Mouse (Mus musculus): ENCODE data around the gene Tmem164. TPM values are rescaled to one million over a fixed set of nuclear protein-coding genes. Genes with fewer than 3 reads are reported as not detected.

Gene Tmem164
- total and polyA plus RNA-seq, 3 experiments = 41.1 to 110 (median 64.3) TPM

- no peaks in the 10 kb centered on the region for H3K9me3 ChIP-seq (replicated peaks)
- DNase-seq (ENCODE audit: low spot score) = no peak
- no peak overlapping the region for H3K4me3 ChIP-seq (ENCODE audit: low read depth, low read length)
- TF ChIP-seq TAL1 (conservative IDR thresholded peaks at IDR 0.05; ENCODE audit: low read depth, low read length) (no peak), POLR2AphosphoS5 (IDR thresholded peaks at IDR 0.05; ENCODE audit: insufficient replicate concordance, low read depth, low read length) (no peak), CTCF (IDR thresholded peaks at IDR 0.05; ENCODE audit: low read depth, low read length) (no peak)
- no peaks in the 10 kb centered on the region for H3K27me3 ChIP-seq (ENCODE audit: insufficient read depth, low read length)
- H3K4me1 ChIP-seq (ENCODE audit: insufficient read depth, low read depth, low read length) = peaks cover 12% of the 10 kb centered on the region
- H3K36me3 ChIP-seq (replicated peaks) = peaks cover 72% of the 10 kb centered on the region
- no peak for ATAC-seq (ENCODE audit: extremely low read depth, insufficient number of reproducible peaks, low FRiP score, poor library complexity, severe bottlenecking)
Observed at GRCm38 (mm10) chrX:142737719-142738118, 56.5 kb downstream of the Tmem164 start.

DNA sequence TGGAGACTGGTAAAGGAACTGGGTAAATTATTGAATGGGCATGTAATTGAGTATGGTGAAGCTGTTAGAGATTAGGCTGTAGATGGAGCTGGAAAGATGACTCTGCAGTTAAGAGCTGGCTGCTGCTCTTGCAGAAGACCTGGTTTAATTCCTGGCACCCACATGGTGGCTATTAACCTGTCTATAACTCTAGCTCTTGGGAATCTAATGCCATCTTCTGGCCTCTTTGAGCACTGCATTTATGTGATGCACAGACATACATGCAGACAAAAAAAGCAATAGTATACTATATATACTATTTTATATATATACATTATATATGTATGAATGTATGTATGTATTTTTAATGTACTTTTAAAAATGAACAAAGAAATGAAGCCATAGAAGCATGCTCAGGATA lies 66.2 kb downstream of the Tmem164 start:
- H3K4me3 ChIP-seq (ENCODE audit: low read depth, low read length) = no peak overlapping the region
- no peaks in the 10 kb centered on the region for H3K9me3 ChIP-seq (replicated peaks)
- ATAC-seq (ENCODE audit: extremely low read depth, insufficient number of reproducible peaks, low FRiP score, poor library complexity, severe bottlenecking) (no peak), DNase-seq (ENCODE audit: low spot score) (no peak)
- H3K36me3 ChIP-seq (replicated peaks) = peaks cover 57% of the 10 kb centered on the region
- TF ChIP-seq POLR2AphosphoS5 (IDR thresholded peaks at IDR 0.05; ENCODE audit: insufficient replicate concordance, low read depth, low read length) (no peak), GATA1 (IDR thresholded peaks at IDR 0.05; ENCODE audit: borderline replicate concordance, low read length) (no peak), GATA2 (IDR thresholded peaks at IDR 0.05; ENCODE audit: borderline replicate concordance, low read depth, low read length) (no peak), CTCF (IDR thresholded peaks at IDR 0.05; ENCODE audit: low read depth, low read length) (no peak), TAL1 (conservative IDR thresholded peaks at IDR 0.05; ENCODE audit: low read depth, low read length) (no peak)
- H3K4me1 ChIP-seq (ENCODE audit: insufficient read depth, low read depth, low read length) = no peaks in the 10 kb centered on the region
- H3K27me3 ChIP-seq (ENCODE audit: insufficient read depth, low read length) = no peaks in the 10 kb centered on the region

DNA sequence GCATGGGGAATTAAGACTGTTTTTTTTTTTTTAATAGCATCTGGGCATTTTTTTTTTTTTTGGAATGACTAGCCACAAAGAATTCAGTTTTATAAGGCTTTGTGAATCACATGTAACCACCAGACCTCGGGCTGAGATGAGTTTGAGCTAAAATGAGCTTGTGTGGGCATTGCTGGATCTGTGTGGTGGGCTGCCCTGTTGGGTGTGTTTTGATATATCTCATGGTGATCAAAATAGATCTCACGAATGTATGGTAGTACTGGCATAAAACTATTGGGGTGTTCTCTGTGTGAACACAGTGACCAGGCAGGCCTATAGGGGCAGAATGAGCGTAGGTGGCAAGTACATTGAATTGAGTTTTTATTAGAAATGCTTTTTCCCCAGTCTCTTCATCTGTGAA lies 67.4 kb downstream of the Tmem164 start:
- TF ChIP-seq GATA2 (IDR thresholded peaks at IDR 0.05; ENCODE audit: borderline replicate concordance, low read depth, low read length) (no peak), POLR2AphosphoS5 (IDR thresholded peaks at IDR 0.05; ENCODE audit: insufficient replicate concordance, low read depth, low read length) (no peak), TAL1 (conservative IDR thresholded peaks at IDR 0.05; ENCODE audit: low read depth, low read length) (no peak), CTCF (IDR thresholded peaks at IDR 0.05; ENCODE audit: low read depth, low read length) (no peak), GATA1 (IDR thresholded peaks at IDR 0.05; ENCODE audit: borderline replicate concordance, low read length) (no peak)
- no peak for DNase-seq (ENCODE audit: low spot score)
- Histone ChIP-seq H3K9me3 (replicated peaks) (no peaks in the 10 kb centered on the region), H3K36me3 (replicated peaks) (peaks cover 56% of the 10 kb centered on the region), H3K4me3 (ENCODE audit: low read depth, low read length) (no peak overlapping the region), H3K4me1 (ENCODE audit: insufficient read depth, low read depth, low read length) (no peaks in the 10 kb centered on the region), H3K27me3 (ENCODE audit: insufficient read depth, low read length) (no peaks in the 10 kb centered on the region)
- ATAC-seq (ENCODE audit: extremely low read depth, insufficient number of reproducible peaks, low FRiP score, poor library complexity, severe bottlenecking) = no peak

DNA sequence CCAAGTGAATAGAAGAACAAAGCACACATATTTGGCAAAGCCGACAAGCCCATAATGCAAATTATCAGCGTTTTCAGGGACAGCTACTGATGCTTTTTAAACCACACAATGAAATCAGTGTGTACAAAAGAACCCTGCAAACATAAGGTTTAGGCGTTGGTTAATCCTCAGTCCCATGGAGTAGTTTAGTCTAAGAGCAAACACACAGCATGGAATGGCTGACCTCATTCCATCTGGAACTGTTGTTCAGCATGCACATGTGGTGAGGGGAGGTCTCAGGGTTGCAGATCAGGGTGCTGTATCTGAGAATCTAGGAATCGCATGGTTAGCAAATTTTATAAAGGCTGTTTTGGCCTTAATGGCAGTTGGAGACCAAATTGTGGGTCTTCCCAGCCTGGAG lies 69.6 kb downstream of the Tmem164 start:
- peaks cover 47% of the 10 kb centered on the region for H3K36me3 ChIP-seq (replicated peaks)
- H3K9me3 ChIP-seq (replicated peaks) = no peaks in the 10 kb centered on the region
- ATAC-seq (ENCODE audit: extremely low read depth, insufficient number of reproducible peaks, low FRiP score, poor library complexity, severe bottlenecking) (no peak), DNase-seq (ENCODE audit: low spot score) (no peak)
- no peaks in the 10 kb centered on the region for H3K4me1 ChIP-seq (ENCODE audit: insufficient read depth, low read depth, low read length)
- no peak for TF ChIP-seq POLR2AphosphoS5 (IDR thresholded peaks at IDR 0.05; ENCODE audit: insufficient replicate concordance, low read depth, low read length)
- TF ChIP-seq CTCF (IDR thresholded peaks at IDR 0.05; ENCODE audit: low read depth, low read length) = no peak
- no peak for TF ChIP-seq GATA1 (IDR thresholded peaks at IDR 0.05; ENCODE audit: borderline replicate concordance, low read length)
- no peak for TF ChIP-seq GATA2 (IDR thresholded peaks at IDR 0.05; ENCODE audit: borderline replicate concordance, low read depth, low read length)
- TF ChIP-seq TAL1 (conservative IDR thresholded peaks at IDR 0.05; ENCODE audit: low read depth, low read length) = no peak
- H3K27me3 ChIP-seq (ENCODE audit: insufficient read depth, low read length) = no peaks in the 10 kb centered on the region
- H3K4me3 ChIP-seq (ENCODE audit: low read depth, low read length) = no peak overlapping the region

- Histone ChIP-seq H3K4me1 (ENCODE audit: insufficient read depth, low read depth, low read length) (no peaks in the 10 kb centered on the region), H3K27me3 (ENCODE audit: insufficient read depth, low read length) (no peaks in the 10 kb centered on the region), H3K4me3 (ENCODE audit: low read depth, low read length) (no peak overlapping the region), H3K9me3 (replicated peaks) (no peaks in the 10 kb centered on the region), H3K36me3 (replicated peaks) (peaks cover 52% of the 10 kb centered on the region)
- DNase-seq (ENCODE audit: low spot score) (no peak), ATAC-seq (ENCODE audit: extremely low read depth, insufficient number of reproducible peaks, low FRiP score, poor library complexity, severe bottlenecking) (no peak)
- no peak for TF ChIP-seq GATA2 (IDR thresholded peaks at IDR 0.05; ENCODE audit: borderline replicate concordance, low read depth, low read length)
- no peak for TF ChIP-seq TAL1 (conservative IDR thresholded peaks at IDR 0.05; ENCODE audit: low read depth, low read length)
- no peak for TF ChIP-seq POLR2AphosphoS5 (IDR thresholded peaks at IDR 0.05; ENCODE audit: insufficient replicate concordance, low read depth, low read length)
- no peak for TF ChIP-seq CTCF (IDR thresholded peaks at IDR 0.05; ENCODE audit: low read depth, low read length)
- no peak for TF ChIP-seq GATA1 (IDR thresholded peaks at IDR 0.05; ENCODE audit: borderline replicate concordance, low read length)
Observed at GRCm38 (mm10) chrX:142755542-142755941, 74.3 kb downstream of the Tmem164 start.

DNA sequence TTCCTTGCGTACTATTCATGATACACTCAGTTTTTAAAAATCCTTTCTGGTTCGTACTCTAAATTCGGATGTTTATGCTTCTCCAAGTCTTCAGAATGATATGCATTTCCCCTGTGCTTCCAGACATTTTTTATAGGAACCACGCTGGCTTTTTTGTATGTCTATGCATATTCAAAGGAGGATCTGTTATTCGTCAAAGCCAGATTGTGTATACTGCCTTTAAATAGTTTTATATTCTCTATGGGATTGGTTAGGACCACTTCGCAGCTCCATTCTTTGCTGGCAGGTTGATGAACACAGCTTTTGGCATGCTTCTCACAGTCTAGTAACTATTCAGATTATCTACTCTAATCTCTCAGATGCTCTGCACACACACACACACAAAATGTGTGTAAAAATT lies 79.2 kb downstream of the Tmem164 start:
- no peak for ATAC-seq (ENCODE audit: extremely low read depth, insufficient number of reproducible peaks, low FRiP score, poor library complexity, severe bottlenecking)
- H3K36me3 ChIP-seq (replicated peaks) = peaks cover 67% of the 10 kb centered on the region

More for the DNA sequence above, 79.2 kb downstream of the Tmem164 start:
- Histone ChIP-seq H3K4me3 (ENCODE audit: low read depth, low read length) (no peak overlapping the region), H3K9me3 (replicated peaks) (no peaks in the 10 kb centered on the region), H3K4me1 (ENCODE audit: insufficient read depth, low read depth, low read length) (peaks cover 9% of the 10 kb centered on the region; the same call in 1 of the 2 replicates), H3K27me3 (ENCODE audit: insufficient read depth, low read length) (no peaks in the 10 kb centered on the region)
- TF ChIP-seq POLR2AphosphoS5 (IDR thresholded peaks at IDR 0.05; ENCODE audit: insufficient replicate concordance, low read depth, low read length) (no peak), CTCF (IDR thresholded peaks at IDR 0.05; ENCODE audit: low read depth, low read length) (no peak), TAL1 (conservative IDR thresholded peaks at IDR 0.05; ENCODE audit: low read depth, low read length) (no peak), GATA2 (IDR thresholded peaks at IDR 0.05; ENCODE audit: borderline replicate concordance, low read depth, low read length) (no peak), GATA1 (IDR thresholded peaks at IDR 0.05; ENCODE audit: borderline replicate concordance, low read length) (no peak)
- DNase-seq (ENCODE audit: low spot score) = no peak

Data from G1E (cell line).